Mouse (Mus musculus): ENCODE measurements around the gene Sipa1l2. TPM values are rescaled to one million over a fixed set of nuclear protein-coding genes. Genes with fewer than 3 reads are reported as not detected.

The Sipa1l2 gene
- total and polyA plus RNA-seq, 2 experiments from 2014 or later: 11.5 to 62.2 TPM

DNA sequence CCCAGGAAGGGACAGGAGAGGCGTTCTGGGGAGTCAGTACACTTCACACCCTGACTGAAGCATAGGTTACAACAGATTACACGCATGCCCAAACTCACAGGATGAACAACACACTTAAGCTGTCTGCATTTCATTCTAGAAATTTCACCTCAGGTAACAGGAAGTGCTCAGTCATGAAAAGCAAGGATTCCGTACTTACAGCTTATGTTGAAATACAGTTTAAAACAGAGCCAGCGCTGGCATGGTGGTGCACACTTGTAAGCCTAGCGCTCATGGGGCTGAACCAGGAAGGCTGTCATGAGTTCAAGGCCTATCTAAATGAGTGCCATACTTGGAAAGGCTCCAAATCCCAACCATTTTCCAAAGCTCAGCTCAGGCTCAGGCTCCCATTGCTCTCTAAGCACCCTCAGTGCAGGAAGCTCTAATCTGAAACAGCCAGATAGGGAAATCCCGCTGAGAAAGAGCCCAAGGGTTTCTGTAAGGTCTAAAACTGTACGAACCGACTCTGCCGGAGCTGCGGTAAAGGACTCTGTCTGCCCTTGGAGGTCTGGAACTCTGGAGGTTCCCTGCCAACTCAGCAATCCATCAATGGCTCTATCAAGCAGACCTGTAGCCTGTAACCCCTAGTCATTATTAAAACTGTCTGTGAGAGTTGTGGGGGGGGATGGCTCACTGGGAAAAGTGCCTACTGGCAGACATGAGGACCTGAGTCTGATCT lies 12.1 kb downstream of the Sipa1l2 start:
- H3K27ac ChIP-seq: peak overlapping the region; percentile 6; the same call in 1 of the 2 replicates
- no peak for TF ChIP-seq CTCF (IDR thresholded peaks at IDR 0.05; ENCODE audit: low read depth)
- no peaks in the 10 kb centered on the region for H3K36me3 ChIP-seq (ENCODE audit: insufficient read depth, low read length)
- ATAC-seq: no peak
- no peak overlapping the region for H3K4me3 ChIP-seq (ENCODE audit: low read length)
- DNase-seq (ENCODE audit: low spot score): no peak
- no peaks in the 10 kb centered on the region for H3K27me3 ChIP-seq (ENCODE audit: insufficient read depth, low read length)
- H3K4me1 ChIP-seq (ENCODE audit: insufficient read depth, low read length): peaks cover 37% of the 10 kb centered on the region
- H3K9me3 ChIP-seq (ENCODE audit: low read length): no peaks in the 10 kb centered on the region
- WGBS: 50% methylated on average over 10 of the region's 10 CpGs
- no peak overlapping the region for H3K4me2 ChIP-seq (ENCODE audit: low read depth, low read length)
- no peak overlapping the region for H3K9ac ChIP-seq (replicated peaks; ENCODE audit: low read length)

DNA sequence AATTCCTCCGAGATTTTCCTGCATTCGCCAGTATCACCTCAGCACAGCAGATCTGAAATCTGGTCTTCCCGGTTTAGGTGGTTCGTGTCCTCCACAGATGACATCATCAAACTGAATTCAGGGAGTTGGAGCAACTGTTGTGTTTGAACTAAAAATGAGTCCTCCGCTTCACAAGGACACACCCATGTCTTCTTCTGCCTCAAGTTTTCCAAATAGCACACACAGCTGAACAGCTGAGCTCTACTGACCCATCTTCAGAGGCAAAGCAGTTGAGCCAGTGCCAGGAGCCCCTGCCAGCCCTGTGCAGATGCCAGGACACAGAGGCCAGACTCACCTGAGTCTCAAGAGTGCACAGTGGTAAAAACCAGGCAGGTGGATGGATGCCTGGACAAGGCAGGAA lies 12.9 kb downstream of the Sipa1l2 start:
- 83% methylated on average over 5 of the region's 5 CpGs for whole genome bisulfite sequencing
- Histone ChIP-seq H3K9ac (replicated peaks; ENCODE audit: low read length) (no peak overlapping the region), H3K27me3 (ENCODE audit: insufficient read depth, low read length) (no peaks in the 10 kb centered on the region), H3K4me2 (ENCODE audit: low read depth, low read length) (no peak overlapping the region), H3K9me3 (ENCODE audit: low read length) (no peaks in the 10 kb centered on the region), H3K4me1 (ENCODE audit: insufficient read depth, low read length) (peaks cover 37% of the 10 kb centered on the region), H3K36me3 (ENCODE audit: insufficient read depth, low read length) (no peaks in the 10 kb centered on the region), H3K27ac (0 out of 2 replicates have a peak overlapping the region, but pooled peaks have one; percentile 11), H3K4me3 (ENCODE audit: low read length) (no peak overlapping the region)
- TF ChIP-seq CTCF (IDR thresholded peaks at IDR 0.05; ENCODE audit: low read depth): no peak
- ATAC-seq: no peak
- DNase-seq (ENCODE audit: low spot score): no peak

DNA sequence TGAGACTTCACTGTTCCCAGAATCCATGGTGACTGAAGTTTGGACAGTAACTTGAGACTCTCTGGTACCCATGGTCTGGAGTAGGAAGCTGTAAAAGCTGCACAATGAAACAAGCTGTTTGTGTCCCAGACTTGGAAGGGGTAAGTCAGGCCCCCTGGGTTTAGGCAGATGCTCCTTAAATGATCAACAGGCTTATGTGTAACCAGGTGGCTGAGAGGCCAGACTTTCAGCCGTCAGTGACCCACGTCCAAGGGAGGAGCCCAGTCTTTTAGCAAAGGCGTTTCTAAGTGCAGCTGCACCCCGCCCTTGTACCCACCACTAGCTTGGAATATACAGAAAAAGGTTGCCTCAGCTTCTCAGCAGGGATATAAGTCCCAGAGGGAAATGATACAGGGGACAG lies 19.0 kb downstream of the Sipa1l2 start:
- H3K4me3 ChIP-seq (ENCODE audit: low read length): no peak overlapping the region
- no peak for ATAC-seq
- WGBS: 57% methylated on average over 4 of the region's 4 CpGs
- H3K27me3 ChIP-seq (ENCODE audit: insufficient read depth, low read length): no peaks in the 10 kb centered on the region
- H3K36me3 ChIP-seq (ENCODE audit: insufficient read depth, low read length): no peaks in the 10 kb centered on the region
- no peak overlapping the region for H3K9ac ChIP-seq (replicated peaks; ENCODE audit: low read length)
- H3K27ac ChIP-seq: no peak overlapping the region
- TF ChIP-seq CTCF (IDR thresholded peaks at IDR 0.05; ENCODE audit: low read depth): no peak
- H3K4me1 ChIP-seq (ENCODE audit: insufficient read depth, low read length): no peaks in the 10 kb centered on the region; the same call in 1 of the 2 replicates
- H3K9me3 ChIP-seq (ENCODE audit: low read length): no peaks in the 10 kb centered on the region
- H3K4me2 ChIP-seq (ENCODE audit: low read depth, low read length): no peak overlapping the region
- no peak for DNase-seq (ENCODE audit: low spot score)

DNA sequence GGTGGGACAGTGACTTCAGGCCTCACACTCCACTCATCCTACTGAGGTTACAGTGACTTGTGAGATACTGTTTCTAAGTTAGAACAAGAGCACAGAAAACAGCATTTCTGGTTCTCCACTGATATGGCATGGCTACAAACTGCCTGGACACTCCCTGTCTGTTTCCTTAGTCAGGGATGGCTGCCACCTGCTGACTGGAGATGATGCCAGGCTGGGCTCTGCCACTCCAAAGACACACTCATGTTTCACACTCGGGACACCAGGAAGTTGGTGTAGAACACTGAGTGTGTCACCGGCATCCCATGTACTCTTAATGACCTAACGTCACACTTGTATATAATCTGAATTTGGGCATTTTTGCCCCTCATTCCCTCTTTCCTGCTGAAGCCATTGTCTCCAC lies 22.3 kb downstream of the Sipa1l2 start:
- DNase-seq (ENCODE audit: low spot score) (no peak), ATAC-seq (no peak)
- H3K4me1 ChIP-seq (ENCODE audit: insufficient read depth, low read length): no peaks in the 10 kb centered on the region; the same call in 1 of the 2 replicates
- H3K4me3 ChIP-seq (ENCODE audit: low read length): no peak overlapping the region
- H3K27me3 ChIP-seq (ENCODE audit: insufficient read depth, low read length): no peaks in the 10 kb centered on the region
- H3K4me2 ChIP-seq (ENCODE audit: low read depth, low read length): no peak overlapping the region
- H3K36me3 ChIP-seq (ENCODE audit: insufficient read depth, low read length): no peaks in the 10 kb centered on the region
- H3K27ac ChIP-seq: no peak overlapping the region
- H3K9ac ChIP-seq (replicated peaks; ENCODE audit: low read length): no peak overlapping the region
- H3K9me3 ChIP-seq (ENCODE audit: low read length): no peaks in the 10 kb centered on the region
- peak; percentile 33; the same call in 1 of the 2 replicates for TF ChIP-seq CTCF (IDR thresholded peaks at IDR 0.05; ENCODE audit: low read depth)
- 75% methylated on average over 3 of the region's 3 CpGs for WGBS

DNA sequence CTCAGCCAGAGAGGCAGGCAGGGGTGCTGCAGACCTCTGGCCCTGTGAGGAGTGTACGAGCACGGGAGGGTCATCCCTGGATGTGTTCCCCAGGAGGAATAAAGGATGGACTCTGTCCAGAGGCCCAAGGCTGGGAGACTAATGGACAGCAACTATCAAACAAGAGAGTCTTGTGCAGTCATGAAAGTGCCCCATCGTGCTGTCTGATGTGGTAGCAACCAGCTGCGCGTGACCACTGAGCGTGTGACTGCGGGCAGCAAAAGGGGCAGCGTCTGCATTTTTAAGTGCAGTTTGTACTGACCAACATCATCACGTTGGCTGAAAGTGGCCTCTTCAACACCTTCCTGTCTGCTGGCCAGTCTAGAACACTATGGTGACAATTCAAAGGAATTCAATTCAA lies 23.7 kb downstream of the Sipa1l2 start:
- Histone ChIP-seq H3K4me1 (ENCODE audit: insufficient read depth, low read length) (no peaks in the 10 kb centered on the region; the same call in 1 of the 2 replicates), H3K9me3 (ENCODE audit: low read length) (no peaks in the 10 kb centered on the region), H3K27me3 (ENCODE audit: insufficient read depth, low read length) (no peaks in the 10 kb centered on the region), H3K9ac (replicated peaks; ENCODE audit: low read length) (no peak overlapping the region), H3K36me3 (ENCODE audit: insufficient read depth, low read length) (no peaks in the 10 kb centered on the region), H3K4me2 (ENCODE audit: low read depth, low read length) (no peak overlapping the region), H3K4me3 (ENCODE audit: low read length) (no peak overlapping the region), H3K27ac (no peak overlapping the region)
- WGBS: 83% methylated on average over 9 of the region's 9 CpGs
- TF ChIP-seq CTCF (IDR thresholded peaks at IDR 0.05; ENCODE audit: low read depth): no peak
- no peak for ATAC-seq
- no peak for DNase-seq (ENCODE audit: low spot score)

DNA sequence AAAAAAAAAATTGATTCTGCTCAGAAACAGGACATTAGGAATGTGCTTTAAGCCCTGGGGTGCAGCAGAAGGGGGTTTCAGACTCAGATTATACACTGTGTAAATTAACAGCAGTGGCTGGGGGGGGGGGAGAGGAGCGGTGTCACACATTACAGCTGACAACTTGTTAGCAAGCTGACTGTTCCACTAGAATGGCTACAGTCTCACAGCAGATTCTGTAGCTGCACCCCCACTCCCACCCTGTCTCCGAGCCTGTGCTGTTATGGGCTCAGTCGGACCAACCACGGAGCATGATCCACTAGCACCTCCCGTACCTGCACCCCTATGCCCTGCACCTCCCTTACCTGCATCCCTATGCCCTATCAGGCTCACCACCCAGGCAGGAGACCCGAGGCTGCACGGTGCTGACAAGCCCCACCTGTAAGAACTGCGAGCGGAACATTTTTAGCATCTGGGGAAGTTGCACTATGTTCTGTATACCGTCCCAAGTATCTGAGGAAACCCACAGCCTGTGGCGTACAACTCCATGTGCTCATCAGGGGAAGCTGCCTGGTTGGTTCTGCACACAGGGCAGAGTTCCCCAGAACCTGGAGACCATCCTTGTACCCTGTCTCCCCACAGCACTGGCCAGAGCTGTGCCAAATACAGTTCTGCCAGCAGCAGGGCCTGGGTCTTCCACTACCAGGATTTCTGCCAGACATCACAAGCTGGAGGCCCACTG lies 26.6 kb downstream of the Sipa1l2 start:
- H3K9ac ChIP-seq (replicated peaks; ENCODE audit: low read length): no peak overlapping the region
- no peaks in the 10 kb centered on the region for H3K9me3 ChIP-seq (ENCODE audit: low read length)
- no peak overlapping the region for H3K4me3 ChIP-seq (ENCODE audit: low read length)
- DNase-seq (ENCODE audit: low spot score): no peak
- no peak overlapping the region for H3K4me2 ChIP-seq (ENCODE audit: low read depth, low read length)
- H3K4me1 ChIP-seq (ENCODE audit: insufficient read depth, low read length): no peaks in the 10 kb centered on the region
- no peak for ATAC-seq
- no peaks in the 10 kb centered on the region for H3K27me3 ChIP-seq (ENCODE audit: insufficient read depth, low read length)
- H3K36me3 ChIP-seq (ENCODE audit: insufficient read depth, low read length): no peaks in the 10 kb centered on the region
- WGBS: 78% methylated on average over 11 of the region's 11 CpGs
- no peak overlapping the region for H3K27ac ChIP-seq
- TF ChIP-seq CTCF (IDR thresholded peaks at IDR 0.05; ENCODE audit: low read depth): no peak

All from hindbrain, postnatal 0 days (tissue).